Mouse (Mus musculus) testis, adult 2 months (tissue): ENCODE results near the gene Cdc42se1. TPM values are rescaled to one million over a fixed set of nuclear protein-coding genes. Genes with fewer than 3 reads are reported as not detected.

Source experiments
- H3K27ac ChIP-seq: fragments of 200-500 bp; 2 replicates; pipeline ENCODE4 v1.5.1; 2012; ENCODE audit warnings: low read depth, low read length; ENCODE audit not compliant: control insufficient read depth, insufficient read depth
- H3K27me3 ChIP-seq: fragments of 200-500 bp; 2 replicates; pipeline ENCODE4 v1.6.1; 2012; ENCODE audit warnings: mild to moderate bottlenecking, low read length, moderate library complexity; ENCODE audit not compliant: control insufficient read depth, insufficient read depth
- H3K36me3 ChIP-seq: fragments of 200-500 bp; 2 replicates; pipeline ENCODE4 v1.6.1; 2012; ENCODE audit warnings: mild to moderate bottlenecking, low read length; ENCODE audit not compliant: control insufficient read depth, insufficient read depth
- H3K4me1 ChIP-seq: fragments of 200-500 bp; 2 replicates; pipeline ENCODE4 v1.6.1; 2012; ENCODE audit warnings: low read length; ENCODE audit not compliant: control insufficient read depth, insufficient read depth
- H3K4me3 ChIP-seq: fragments of 200-500 bp; 2 replicates; pipeline ENCODE4 v1.5.1; 2012; ENCODE audit warnings: low read depth, mild to moderate bottlenecking, low read length, moderate library complexity, mixed read lengths; ENCODE audit not compliant: control insufficient read depth
- CTCF ChIP-seq: fragments of 200-500 bp; IDR thresholded peaks from 2 replicates; pipeline ENCODE4 v1.5.1; 2012; ENCODE audit warnings: low read depth, mild to moderate bottlenecking, inconsistent platforms, low read length, moderate library complexity; ENCODE audit not compliant: control insufficient read depth, insufficient read depth, insufficient replicate concordance
- POLR2A ChIP-seq: fragments of 200-500 bp; IDR thresholded peaks from 2 replicates; pipeline ENCODE4 v1.6.1; 2012; ENCODE audit warnings: low read depth, mild to moderate bottlenecking, inconsistent platforms, low read length, moderate library complexity; ENCODE audit not compliant: control insufficient read depth
- polyA plus RNA-seq: library from polyadenylated mRNA; depleted of rRNA; stranded (reverse); fragments of >200 nt; gene quantifications from 2 replicates; pipeline ENCODE4 v1.2.3, GENCODE M21; 2012

The Cdc42se1 gene
- polyA plus RNA-seq, 1 experiment: 95.8 TPM

DNA sequence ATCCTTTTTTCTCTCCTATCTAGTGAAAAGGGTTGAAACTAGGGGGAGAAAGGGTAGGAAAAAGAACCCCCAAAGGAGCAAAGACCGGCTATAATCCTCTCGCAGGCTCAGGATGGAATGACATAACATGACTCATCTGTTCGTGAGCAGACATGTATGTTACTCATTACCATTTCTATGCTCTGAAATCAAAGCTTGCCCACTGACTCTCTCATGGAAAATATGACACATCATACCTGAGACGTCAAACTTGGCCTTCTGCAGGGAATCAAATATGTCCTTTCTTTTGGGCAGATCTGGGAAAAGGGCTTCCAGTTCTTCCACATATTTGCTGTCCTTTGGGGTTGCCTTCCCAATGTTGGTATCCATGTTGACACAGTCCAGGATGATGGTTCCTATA lies 33.4 kb downstream of the Cdc42se1 start:
- TF ChIP-seq POLR2A (no peak), CTCF (no peak)
- no peak overlapping the region for H3K27ac ChIP-seq
- H3K4me1 ChIP-seq: no peaks in the 10 kb centered on the region; the same call in 1 of the 2 replicates
- no peaks in the 10 kb centered on the region; the same call in 1 of the 2 replicates for H3K36me3 ChIP-seq
- H3K4me3 ChIP-seq: no peak overlapping the region
- H3K27me3 ChIP-seq: no peaks in the 10 kb centered on the region

DNA sequence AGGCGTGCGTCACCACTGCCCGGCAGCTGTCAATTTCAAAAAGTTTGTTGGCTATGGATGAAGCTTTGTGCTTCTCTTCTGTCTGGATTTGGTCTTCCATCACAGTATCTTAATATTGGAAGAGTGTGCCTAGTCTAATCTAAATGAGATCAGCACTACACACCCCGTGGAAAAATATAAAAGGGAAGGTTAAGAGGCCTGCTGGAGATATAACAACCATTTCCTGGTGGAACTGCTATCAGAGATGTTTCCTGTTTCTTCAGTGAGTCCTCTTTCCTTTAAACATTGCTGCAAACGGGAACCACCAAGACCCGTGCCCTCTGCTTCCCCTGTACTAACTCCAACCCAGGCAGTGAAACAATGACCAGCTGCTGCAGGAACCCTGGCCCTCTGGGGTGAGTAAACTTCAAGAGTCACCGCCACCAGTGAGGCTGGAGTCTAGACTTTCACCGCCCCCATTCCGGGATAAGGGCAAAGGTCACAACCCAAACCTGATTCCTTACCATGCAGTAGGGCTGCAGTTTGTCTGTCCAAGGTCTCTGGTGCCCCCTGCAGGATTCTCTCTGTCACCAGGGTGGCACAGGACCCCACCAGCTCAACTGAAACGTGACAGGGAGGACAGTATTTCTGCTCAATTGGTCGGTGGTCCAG lies 34.7 kb downstream of the Cdc42se1 start:
- H3K4me3 ChIP-seq: no peak overlapping the region
- no peaks in the 10 kb centered on the region for H3K36me3 ChIP-seq
- no peaks in the 10 kb centered on the region; the same call in none of the 2 replicates for H3K4me1 ChIP-seq
- H3K27ac ChIP-seq: no peak overlapping the region; the same call in 1 of the 2 replicates
- no peaks in the 10 kb centered on the region for H3K27me3 ChIP-seq
- TF ChIP-seq CTCF (peak; percentile 47; the same call in 1 of the 2 replicates), POLR2A (no peak)

DNA sequence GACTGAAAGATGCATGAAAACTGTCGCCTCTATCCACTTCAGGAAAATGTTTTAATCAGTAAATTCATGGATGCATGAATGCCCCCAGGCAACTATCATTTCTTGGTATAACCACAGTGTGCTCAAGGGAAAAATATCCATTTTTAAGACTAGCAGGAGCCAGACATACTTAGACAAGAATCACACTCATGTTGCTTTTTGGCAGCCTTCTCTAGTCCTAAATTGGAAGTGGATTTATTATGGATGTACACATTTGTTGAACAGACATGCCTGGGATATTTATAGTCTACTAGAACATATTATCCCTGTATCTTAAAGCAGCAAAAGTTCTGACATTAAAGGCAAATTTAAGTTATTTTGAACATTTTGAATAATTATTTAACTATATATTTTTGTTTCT lies 36.2 kb downstream of the Cdc42se1 start:
- TF ChIP-seq POLR2A (no peak), CTCF (no peak)
- no peak overlapping the region for H3K4me3 ChIP-seq
- no peaks in the 10 kb centered on the region for H3K36me3 ChIP-seq
- H3K4me1 ChIP-seq: no peaks in the 10 kb centered on the region; the same call in none of the 2 replicates
- no peaks in the 10 kb centered on the region for H3K27me3 ChIP-seq
- H3K27ac ChIP-seq: no peak overlapping the region

DNA sequence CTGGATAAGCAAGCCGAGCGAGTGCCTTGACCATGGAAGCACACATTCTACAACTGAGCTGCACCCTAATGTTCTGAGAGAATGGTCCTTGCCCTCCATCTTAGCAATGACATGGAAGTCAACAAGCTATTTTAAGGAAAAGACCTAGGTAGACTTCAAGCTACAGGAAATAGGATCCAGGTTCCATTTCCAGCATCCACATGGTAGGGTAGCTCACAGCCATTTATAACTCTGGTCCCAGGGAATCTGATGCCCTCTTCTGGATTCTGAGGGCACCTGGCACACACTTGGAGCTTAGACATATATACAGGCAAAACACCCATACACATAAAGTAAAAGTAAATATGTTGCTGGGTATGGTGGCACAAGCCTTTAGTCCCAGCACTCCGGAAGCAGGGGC lies 37.5 kb downstream of the Cdc42se1 start:
- TF ChIP-seq POLR2A (no peak), CTCF (no peak)
- Histone ChIP-seq H3K4me1 (no peaks in the 10 kb centered on the region; the same call in none of the 2 replicates), H3K27me3 (no peaks in the 10 kb centered on the region), H3K36me3 (no peaks in the 10 kb centered on the region), H3K27ac (no peak overlapping the region), H3K4me3 (no peak overlapping the region)

- H3K36me3 ChIP-seq: no peaks in the 10 kb centered on the region
- 0 out of 2 replicates have a peak overlapping the region, but pooled peaks have one; percentile 24 for H3K27ac ChIP-seq
- H3K4me1 ChIP-seq: no peaks in the 10 kb centered on the region; the same call in none of the 2 replicates
- TF ChIP-seq POLR2A (no peak), CTCF (no peak)
- H3K27me3 ChIP-seq: no peaks in the 10 kb centered on the region
- H3K4me3 ChIP-seq: no peak overlapping the region
These were observed 39.3 kb downstream of the Cdc42se1 start for GRCm38 (mm10) chr3:95267855-95268254.

DNA sequence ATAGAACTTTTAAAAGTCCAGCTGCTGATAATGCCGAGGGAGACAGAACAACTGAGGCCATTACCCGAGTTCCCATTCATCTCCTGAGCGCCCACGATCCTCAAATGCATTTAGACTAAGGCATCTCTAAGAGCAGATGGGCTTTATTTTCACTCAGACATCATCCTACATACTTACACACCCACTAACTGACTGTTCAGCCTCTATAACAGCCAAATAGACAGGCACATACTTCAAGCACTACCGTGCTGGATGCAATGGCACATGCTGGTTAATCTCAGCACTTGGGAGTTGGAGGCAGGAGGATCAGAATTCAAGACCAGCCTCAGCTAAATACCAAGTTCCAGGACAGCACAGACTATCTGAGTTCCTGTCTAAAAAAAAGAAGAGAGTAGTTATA lies 41.3 kb downstream of the Cdc42se1 start:
- Histone ChIP-seq H3K27me3 (no peaks in the 10 kb centered on the region), H3K27ac (no peak overlapping the region), H3K4me1 (no peaks in the 10 kb centered on the region; the same call in none of the 2 replicates), H3K36me3 (no peaks in the 10 kb centered on the region), H3K4me3 (no peak overlapping the region)
- no peak for TF ChIP-seq CTCF
- no peak for TF ChIP-seq POLR2A

DNA sequence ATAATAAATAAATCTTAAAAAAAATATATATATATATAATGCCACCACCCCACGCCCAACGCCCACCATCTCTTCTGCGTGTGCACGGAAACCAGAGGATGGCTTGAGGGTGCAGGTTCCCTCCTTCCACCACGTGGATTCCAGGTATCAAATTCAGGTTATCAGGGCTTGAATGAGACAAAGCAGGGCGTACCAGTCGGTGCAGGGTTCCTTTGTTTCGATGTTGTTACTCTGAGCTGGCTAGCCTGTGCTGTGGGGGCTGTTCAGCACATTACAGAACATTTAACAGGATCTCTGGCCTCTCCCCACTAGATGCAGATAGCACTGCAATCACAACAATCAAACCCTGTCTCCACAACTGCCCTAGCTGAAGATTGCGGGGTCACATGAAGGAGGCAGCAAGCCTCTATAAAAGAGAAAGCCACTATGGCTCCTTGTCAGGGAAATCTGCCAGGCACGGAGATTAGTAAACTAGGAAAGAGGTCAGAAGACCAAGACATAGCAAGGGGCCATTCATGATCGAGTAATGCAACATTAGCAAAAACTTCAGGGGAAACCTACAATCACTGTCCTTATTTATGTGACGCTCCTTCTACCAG lies 42.3 kb downstream of the Cdc42se1 start:
- Histone ChIP-seq H3K36me3 (no peaks in the 10 kb centered on the region), H3K27me3 (no peaks in the 10 kb centered on the region), H3K4me1 (no peaks in the 10 kb centered on the region; the same call in none of the 2 replicates), H3K27ac (no peak overlapping the region), H3K4me3 (no peak overlapping the region)
- TF ChIP-seq CTCF (no peak), POLR2A (no peak)

DNA sequence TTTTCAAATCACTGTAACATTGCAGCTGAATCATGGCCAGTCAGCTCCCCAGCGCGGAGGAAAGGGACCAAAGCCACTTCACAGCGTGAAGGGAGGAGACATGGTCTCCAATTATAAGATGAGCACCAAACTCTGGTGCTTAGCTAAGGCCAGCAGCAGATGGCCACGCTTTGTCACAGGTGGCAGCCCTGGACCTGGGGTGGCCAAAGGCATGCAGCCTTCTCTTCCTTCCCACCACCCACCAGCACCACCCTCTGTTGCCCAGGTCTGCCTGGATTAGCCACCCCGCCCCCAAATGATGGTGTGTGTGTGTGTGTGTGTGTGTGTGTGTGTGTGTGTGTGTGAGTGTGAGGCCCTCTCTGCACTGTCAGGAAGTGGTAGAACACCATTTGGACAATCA lies 44.9 kb downstream of the Cdc42se1 start:
- TF ChIP-seq CTCF (no peak), POLR2A (no peak)
- Histone ChIP-seq H3K36me3 (no peaks in the 10 kb centered on the region), H3K27me3 (no peaks in the 10 kb centered on the region), H3K4me1 (no peaks in the 10 kb centered on the region; the same call in 1 of the 2 replicates), H3K27ac (no peak overlapping the region), H3K4me3 (no peak overlapping the region)
